Mouse (Mus musculus): ENCODE data around the gene Olfr59. TPM values are rescaled to one million over a fixed set of nuclear protein-coding genes. Genes with fewer than 3 reads are reported as not detected.

Gene Olfr59
- polyA plus RNA-seq (2015; fragmentation: Nextera tagmentation; extraction: Ambion mirVana) = not detected in 2 replicates

DNA sequence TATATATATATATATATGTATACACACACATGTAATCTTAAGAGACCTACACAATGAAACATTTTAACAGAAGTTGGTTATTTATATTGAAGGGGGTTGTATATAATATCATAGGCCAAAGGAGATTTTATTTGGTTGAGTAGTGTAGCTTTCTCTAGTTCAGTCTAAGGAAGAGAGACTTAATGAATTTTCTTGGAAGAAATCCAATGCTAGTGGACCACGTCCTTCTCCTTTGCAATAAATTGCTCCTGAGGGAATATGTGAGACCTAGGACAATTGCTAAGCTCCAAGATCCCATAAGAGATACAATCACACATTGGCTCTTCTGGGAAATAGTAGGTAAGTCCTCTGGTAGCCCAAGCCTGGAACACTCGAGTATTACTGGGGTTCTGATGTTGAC, at the start of gene Olfr59:
Gene Olfr59, plus strand, starts transcription at position 301 of the 400 bp plus-strand sequence.
- Histone ChIP-seq H3K36me3 (ENCODE audit: insufficient read depth, low read length) (no peaks in the 10 kb centered on the region), H3K9ac (ENCODE audit: low read depth, low read length) (no peak within 1 kb of the TSS), H3K9me3 (replicated peaks; ENCODE audit: low read length) (no peaks in the 10 kb centered on the region), H3K27me3 (ENCODE audit: insufficient read depth, low read length) (no peaks in the 10 kb centered on the region), H3K4me2 (ENCODE audit: low read length) (no peak within 1 kb of the TSS), H3K4me3 (replicated peaks; ENCODE audit: low read depth, low read length) (no peak within 1 kb of the TSS), H3K4me1 (replicated peaks; ENCODE audit: insufficient read depth, low read length) (no peaks in the 10 kb centered on the region), H3K27ac (no peak within 1 kb of the TSS)
- 34% methylated on average over 2 of the region's 2 CpGs for WGBS
- DNase-seq (ENCODE audit: low spot score) (no peak), ATAC-seq (replicated peaks; ENCODE audit: low FRiP score, low read depth) (no peak)
- no peak for TF ChIP-seq CTCF (IDR thresholded peaks at IDR 0.05; ENCODE audit: low read depth)

GRCm38 (mm10) chr11:74241201-74241600, 42.3 kb upstream of the Olfr59 start:
- 89% methylated on average over 3 of the region's 3 CpGs for WGBS

GRCm38 (mm10) chr11:74259508-74259907, 24.0 kb upstream of the Olfr59 start, which contains the start of gene Olfr406:
Gene Olfr406 (plus strand): TSS chr11:74259808.
- no peaks in the 10 kb centered on the region for H3K4me1 ChIP-seq (replicated peaks; ENCODE audit: insufficient read depth, low read length)
- no peaks in the 10 kb centered on the region for H3K9me3 ChIP-seq (replicated peaks; ENCODE audit: low read length)
- no peak within 1 kb of the TSS for H3K4me2 ChIP-seq (ENCODE audit: low read length)
- H3K27ac ChIP-seq = no peak within 1 kb of the TSS
- H3K27me3 ChIP-seq (ENCODE audit: insufficient read depth, low read length) = no peaks in the 10 kb centered on the region
- H3K4me3 ChIP-seq (replicated peaks; ENCODE audit: low read depth, low read length) = no peak within 1 kb of the TSS
- WGBS = 48% methylated on average over 2 of the region's 2 CpGs
- no peak within 1 kb of the TSS for H3K9ac ChIP-seq (ENCODE audit: low read depth, low read length)
- no peak for ATAC-seq (replicated peaks; ENCODE audit: low FRiP score, low read depth)
- no peak for TF ChIP-seq CTCF (IDR thresholded peaks at IDR 0.05; ENCODE audit: low read depth)
- no peaks in the 10 kb centered on the region for H3K36me3 ChIP-seq (ENCODE audit: insufficient read depth, low read length)
- no peak for DNase-seq (ENCODE audit: low spot score)

More at GRCm38 (mm10) chr11:74241201-74241600, 42.3 kb upstream of the Olfr59 start:
- no peak overlapping the region for H3K4me2 ChIP-seq (ENCODE audit: low read length)
- no peaks in the 10 kb centered on the region for H3K9me3 ChIP-seq (replicated peaks; ENCODE audit: low read length)
- DNase-seq (ENCODE audit: low spot score) (no peak), ATAC-seq (replicated peaks; ENCODE audit: low FRiP score, low read depth) (no peak)
- no peak overlapping the region for H3K9ac ChIP-seq (ENCODE audit: low read depth, low read length)
- no peaks in the 10 kb centered on the region for H3K36me3 ChIP-seq (ENCODE audit: insufficient read depth, low read length)
- no peaks in the 10 kb centered on the region for H3K4me1 ChIP-seq (replicated peaks; ENCODE audit: insufficient read depth, low read length)
- H3K27ac ChIP-seq = no peak overlapping the region
- H3K4me3 ChIP-seq (replicated peaks; ENCODE audit: low read depth, low read length) = no peak overlapping the region
- TF ChIP-seq CTCF (IDR thresholded peaks at IDR 0.05; ENCODE audit: low read depth) = no peak
- H3K27me3 ChIP-seq (ENCODE audit: insufficient read depth, low read length) = no peaks in the 10 kb centered on the region

DNA sequence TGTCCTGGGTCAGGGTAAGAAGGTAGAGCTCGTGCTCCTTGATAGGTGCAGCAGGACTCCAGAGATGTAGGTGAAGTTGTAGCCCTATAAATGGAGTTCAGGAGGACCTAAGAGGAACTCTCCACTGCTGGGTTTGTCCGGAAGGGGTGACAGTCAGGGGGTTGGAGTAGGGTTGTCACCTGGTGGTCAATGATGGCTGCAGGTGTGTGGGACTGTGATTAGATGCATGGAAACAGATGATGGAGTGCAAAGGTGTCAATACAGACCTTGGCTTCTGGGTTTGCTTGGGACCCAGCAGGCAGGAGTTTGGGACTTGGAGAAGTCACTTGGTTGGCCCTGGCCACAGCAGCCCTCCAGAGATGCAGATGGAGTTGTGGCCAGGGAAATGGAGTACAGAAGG, 3.7 kb downstream of the Olfr59 start:
- no peak for DNase-seq (ENCODE audit: low spot score)
- no peaks in the 10 kb centered on the region for H3K4me1 ChIP-seq (replicated peaks; ENCODE audit: insufficient read depth, low read length)

DNA sequence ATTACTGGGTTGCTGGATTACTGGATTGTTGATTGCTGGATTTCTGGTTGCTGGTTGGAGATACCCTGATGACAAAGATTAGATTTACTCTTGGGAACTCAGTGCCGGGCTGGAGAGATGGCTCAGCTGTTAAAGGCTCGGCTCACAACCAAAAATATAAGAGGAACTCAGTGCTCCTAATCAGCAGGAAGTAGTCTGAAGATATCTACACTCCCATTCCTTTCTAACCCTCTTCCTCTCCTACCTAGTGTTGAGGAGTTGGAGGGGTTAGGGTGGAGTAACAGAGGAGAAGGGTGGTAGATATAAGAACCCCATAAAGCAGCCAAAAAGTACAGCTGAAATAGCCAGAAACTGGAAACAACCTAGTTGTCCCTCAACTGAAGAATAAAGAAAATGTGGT, 42.5 kb downstream of the Olfr59 start:
- Histone ChIP-seq H3K9ac (ENCODE audit: low read depth, low read length) (no peak overlapping the region), H3K27me3 (ENCODE audit: insufficient read depth, low read length) (no peaks in the 10 kb centered on the region), H3K4me3 (replicated peaks; ENCODE audit: low read depth, low read length) (no peak overlapping the region), H3K9me3 (replicated peaks; ENCODE audit: low read length) (no peaks in the 10 kb centered on the region), H3K4me1 (replicated peaks; ENCODE audit: insufficient read depth, low read length) (no peaks in the 10 kb centered on the region), H3K36me3 (ENCODE audit: insufficient read depth, low read length) (no peaks in the 10 kb centered on the region), H3K4me2 (ENCODE audit: low read length) (no peak overlapping the region), H3K27ac (no peak overlapping the region)
- DNase-seq (ENCODE audit: low spot score) (no peak), ATAC-seq (replicated peaks; ENCODE audit: low FRiP score, low read depth) (no peak)
- 70% methylated on average over 2 of the region's 2 CpGs for WGBS
- no peak for TF ChIP-seq CTCF (IDR thresholded peaks at IDR 0.05; ENCODE audit: low read depth)

More for the DNA sequence above, 3.7 kb downstream of the Olfr59 start:
- no peaks in the 10 kb centered on the region for H3K27me3 ChIP-seq (ENCODE audit: insufficient read depth, low read length)
- H3K4me2 ChIP-seq (ENCODE audit: low read length) = no peak overlapping the region
- no peaks in the 10 kb centered on the region for H3K36me3 ChIP-seq (ENCODE audit: insufficient read depth, low read length)
- WGBS = 77% methylated on average over 2 of the region's 2 CpGs
- no peak overlapping the region for H3K27ac ChIP-seq
- H3K9ac ChIP-seq (ENCODE audit: low read depth, low read length) = no peak overlapping the region
- ATAC-seq (replicated peaks; ENCODE audit: low FRiP score, low read depth) = no peak
- TF ChIP-seq CTCF (IDR thresholded peaks at IDR 0.05; ENCODE audit: low read depth) = no peak
- H3K4me3 ChIP-seq (replicated peaks; ENCODE audit: low read depth, low read length) = no peak overlapping the region
- H3K9me3 ChIP-seq (replicated peaks; ENCODE audit: low read length) = no peaks in the 10 kb centered on the region

- H3K27ac ChIP-seq = no peak overlapping the region
- no peak overlapping the region for H3K4me2 ChIP-seq (ENCODE audit: low read length)
- no peak overlapping the region for H3K4me3 ChIP-seq (replicated peaks; ENCODE audit: low read depth, low read length)
- TF ChIP-seq CTCF (IDR thresholded peaks at IDR 0.05; ENCODE audit: low read depth) = no peak
- no peaks in the 10 kb centered on the region for H3K36me3 ChIP-seq (ENCODE audit: insufficient read depth, low read length)
- no peaks in the 10 kb centered on the region for H3K27me3 ChIP-seq (ENCODE audit: insufficient read depth, low read length)
- ATAC-seq (replicated peaks; ENCODE audit: low FRiP score, low read depth) (no peak), DNase-seq (ENCODE audit: low spot score) (no peak)
- no peak overlapping the region for H3K9ac ChIP-seq (ENCODE audit: low read depth, low read length)
- no peaks in the 10 kb centered on the region for H3K9me3 ChIP-seq (replicated peaks; ENCODE audit: low read length)
- H3K4me1 ChIP-seq (replicated peaks; ENCODE audit: insufficient read depth, low read length) = no peaks in the 10 kb centered on the region
Observed at GRCm38 (mm10) chr11:74328781-74329180, 45.2 kb downstream of the Olfr59 start.

DNA sequence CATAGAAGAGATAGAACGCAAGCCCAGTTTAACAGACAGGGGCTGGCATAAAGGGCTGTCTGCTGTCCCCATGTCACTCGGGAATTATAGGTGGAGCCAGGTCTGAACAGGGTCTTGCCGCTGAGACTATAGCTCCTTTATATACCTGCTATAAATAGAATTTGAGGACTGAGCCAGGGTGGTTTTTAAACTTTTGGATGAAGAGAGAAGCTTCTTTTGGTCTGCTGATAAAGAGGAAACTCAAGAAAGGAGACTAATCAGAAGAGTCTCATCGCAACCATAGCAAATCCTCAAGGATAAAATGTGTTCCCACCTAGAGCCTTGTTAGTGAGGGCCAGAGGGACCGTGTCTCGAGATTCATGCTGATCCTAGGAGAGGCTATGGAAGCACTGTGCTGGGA, 54.4 kb downstream of the Olfr59 start, which contains the start of gene Olfr410:
Gene Olfr410, minus strand, starts transcription at position 101 of the 400 bp plus-strand sequence.
- no peak for TF ChIP-seq CTCF (IDR thresholded peaks at IDR 0.05; ENCODE audit: low read depth)
- Histone ChIP-seq H3K9me3 (replicated peaks; ENCODE audit: low read length) (no peaks in the 10 kb centered on the region), H3K4me3 (replicated peaks; ENCODE audit: low read depth, low read length) (no peak within 1 kb of the TSS), H3K4me2 (ENCODE audit: low read length) (no peak within 1 kb of the TSS), H3K27me3 (ENCODE audit: insufficient read depth, low read length) (no peaks in the 10 kb centered on the region), H3K27ac (no peak within 1 kb of the TSS), H3K4me1 (replicated peaks; ENCODE audit: insufficient read depth, low read length) (no peaks in the 10 kb centered on the region), H3K9ac (ENCODE audit: low read depth, low read length) (no peak within 1 kb of the TSS), H3K36me3 (ENCODE audit: insufficient read depth, low read length) (no peaks in the 10 kb centered on the region)
- WGBS = 86% methylated on average over 6 of the region's 6 CpGs
- no peak for DNase-seq (ENCODE audit: low spot score)
- no peak for ATAC-seq (replicated peaks; ENCODE audit: low FRiP score, low read depth)

Other genes starting within 250 kb of the Olfr59 start
- not detected in 2 replicates for gene Olfr139, start 227.2 kb upstream of the Olfr59 start, polyA plus RNA-seq (2015; fragmentation: Nextera tagmentation; extraction: Ambion mirVana)
- gene Olfr399, start 227.1 kb upstream of the Olfr59 start, polyA plus RNA-seq (2015; fragmentation: Nextera tagmentation; extraction: Ambion mirVana) = not detected in 2 replicates
- gene Zfp616, start 213.8 kb upstream of the Olfr59 start, polyA plus RNA-seq (2015; fragmentation: Nextera tagmentation; extraction: Ambion mirVana) = 0.17 and 0.19 TPM in 2 replicates
- gene Olfr401, start 170.0 kb upstream of the Olfr59 start, polyA plus RNA-seq (2015; fragmentation: Nextera tagmentation; extraction: Ambion mirVana) = not detected in 2 replicates
- gene Olfr402, start 130.2 kb upstream of the Olfr59 start, polyA plus RNA-seq (2015; fragmentation: Nextera tagmentation; extraction: Ambion mirVana) = not detected in 2 replicates
- not detected in 2 replicates for gene Olfr403, start 97.5 kb upstream of the Olfr59 start, polyA plus RNA-seq (2015; fragmentation: Nextera tagmentation; extraction: Ambion mirVana)
- gene Olfr43, start 72.4 kb upstream of the Olfr59 start, polyA plus RNA-seq (2015; fragmentation: Nextera tagmentation; extraction: Ambion mirVana) = not detected in 2 replicates
- not detected in 2 replicates for gene Olfr406, start 23.9 kb upstream of the Olfr59 start, polyA plus RNA-seq (2015; fragmentation: Nextera tagmentation; extraction: Ambion mirVana)
- not detected in 2 replicates for gene Olfr410, start 54.3 kb downstream of the Olfr59 start, polyA plus RNA-seq (2015; fragmentation: Nextera tagmentation; extraction: Ambion mirVana)
- gene Olfr411, start 68.9 kb downstream of the Olfr59 start, polyA plus RNA-seq (2015; fragmentation: Nextera tagmentation; extraction: Ambion mirVana) = not detected in 2 replicates
- not detected in 2 replicates for gene Olfr412, start 78.3 kb downstream of the Olfr59 start, polyA plus RNA-seq (2015; fragmentation: Nextera tagmentation; extraction: Ambion mirVana)

All from kidney, postnatal 0 days (tissue).